Mouse (Mus musculus): ENCODE measurements at regions not wholly inside any gene's neighbourhood (a gene's known extent, or its start where the extent isn't known, plus 50 kb on each side); places are given as distances from the start of the nearest gene placed in this dataset.

GRCm38 (mm10) chr2:92754505-92755280 is 155.2 kb downstream of the Chst1 start:
- no peak for TF ChIP-seq CTCF (IDR thresholded peaks at IDR 0.05; ENCODE audit: insufficient read depth, low read length)
- no peak for TF ChIP-seq POLR2A (IDR thresholded peaks at IDR 0.05; ENCODE audit: borderline replicate concordance, extremely low read depth, low read depth, low read length)
- 75% methylated on average over 10 of the region's 10 CpGs for WGBS

DNA sequence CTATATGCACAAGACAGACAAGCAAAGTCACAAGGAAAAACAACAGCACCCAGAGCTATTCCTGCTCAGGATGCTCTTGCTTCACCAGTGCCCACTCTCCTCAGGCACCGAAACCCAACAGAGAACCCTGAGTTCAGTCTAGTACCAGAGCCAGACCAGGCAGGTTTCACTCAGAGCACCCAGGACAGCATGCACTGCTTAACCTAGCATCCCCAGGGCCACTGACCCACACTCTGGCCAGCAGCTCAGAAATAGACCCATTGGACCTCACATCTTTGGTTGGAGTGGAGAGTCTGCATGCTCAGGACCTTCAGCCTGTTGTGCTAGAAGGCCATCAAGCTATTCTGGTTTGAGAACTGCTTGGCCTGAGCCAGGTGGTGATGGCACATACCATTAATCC is 157.0 kb downstream of the Chst1 start:
- peaks cover under 1% of the 10 kb centered on the region; the same call in 1 of the 2 replicates for H3K4me1 ChIP-seq (ENCODE audit: control insufficient read depth, insufficient read depth, low read length)
- no peak for DNase-seq
- WGBS, result 96% methylated on average over 1 of the region's 1 CpGs
- no peak overlapping the region for H3K4me3 ChIP-seq (replicated peaks; ENCODE audit: extremely low read depth, low read depth, low read length)
- TF ChIP-seq CTCF (IDR thresholded peaks at IDR 0.05; ENCODE audit: insufficient read depth, low read length), result no peak
- no peak for TF ChIP-seq POLR2A (IDR thresholded peaks at IDR 0.05; ENCODE audit: borderline replicate concordance, extremely low read depth, low read depth, low read length)

More at GRCm38 (mm10) chr2:92754505-92755280, 155.2 kb downstream of the Chst1 start:
- no peak overlapping the region for H3K4me3 ChIP-seq (replicated peaks; ENCODE audit: extremely low read depth, low read depth, low read length)
- peaks cover 12% of the 10 kb centered on the region for H3K4me1 ChIP-seq (ENCODE audit: control insufficient read depth, insufficient read depth, low read length)
- DNase-seq, result no peak

- TF ChIP-seq CTCF (IDR thresholded peaks at IDR 0.05; ENCODE audit: insufficient read depth, low read length) (no peak), POLR2A (IDR thresholded peaks at IDR 0.05; ENCODE audit: borderline replicate concordance, extremely low read depth, low read depth, low read length) (no peak)
- H3K4me1 ChIP-seq (ENCODE audit: control insufficient read depth, insufficient read depth, low read length), result no peaks in the 10 kb centered on the region
- no peak for DNase-seq
- 47% methylated on average over 3 of the region's 3 CpGs for WGBS
- no peak overlapping the region for H3K4me3 ChIP-seq (replicated peaks; ENCODE audit: extremely low read depth, low read depth, low read length)
Observed at GRCm38 (mm10) chr2:92758775-92759174, 156.1 kb upstream of the Syt13 start.

GRCm38 (mm10) chr2:92763881-92764635 is 150.8 kb upstream of the Syt13 start:
- Histone ChIP-seq H3K4me1 (ENCODE audit: control insufficient read depth, insufficient read depth, low read length) (no peaks in the 10 kb centered on the region), H3K4me3 (replicated peaks; ENCODE audit: extremely low read depth, low read depth, low read length) (no peak overlapping the region)
- no peak for DNase-seq
- no peak for TF ChIP-seq POLR2A (IDR thresholded peaks at IDR 0.05; ENCODE audit: borderline replicate concordance, extremely low read depth, low read depth, low read length)
- no peak for TF ChIP-seq CTCF (IDR thresholded peaks at IDR 0.05; ENCODE audit: insufficient read depth, low read length)
- 93% methylated on average over 1 of the region's 1 CpGs for WGBS

DNA sequence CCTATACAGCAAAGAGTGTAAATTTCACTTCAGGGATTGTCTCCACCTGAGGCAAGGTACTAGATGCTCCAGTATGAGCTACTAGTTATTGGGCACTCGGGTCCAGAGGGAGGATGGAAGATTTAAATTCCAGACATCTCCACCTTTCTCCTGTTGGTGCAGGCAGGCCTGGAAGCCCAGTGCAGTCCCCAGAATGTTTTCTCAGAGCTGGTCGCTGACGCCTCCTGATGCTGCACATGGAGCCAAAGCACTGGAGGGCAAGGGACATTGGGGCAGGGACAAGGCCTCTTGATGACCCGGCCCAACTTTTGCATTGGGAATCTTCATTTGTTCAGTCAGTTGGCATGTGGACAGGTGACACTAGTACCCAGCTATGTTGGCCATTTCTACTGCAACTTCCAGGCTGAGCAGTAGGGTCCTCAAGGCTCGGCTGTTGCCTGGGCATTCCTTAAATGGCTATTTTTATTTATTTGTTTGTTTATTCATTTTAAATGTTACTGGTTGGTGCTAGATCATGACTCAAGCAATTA is 147.4 kb upstream of the Syt13 start:
- no peak for TF ChIP-seq CTCF (IDR thresholded peaks at IDR 0.05; ENCODE audit: insufficient read depth, low read length)
- TF ChIP-seq POLR2A (IDR thresholded peaks at IDR 0.05; ENCODE audit: borderline replicate concordance, extremely low read depth, low read depth, low read length), result no peak
- DNase-seq, result no peak
- WGBS, result 83% methylated on average over 5 of the region's 5 CpGs
- no peaks in the 10 kb centered on the region for H3K4me1 ChIP-seq (ENCODE audit: control insufficient read depth, insufficient read depth, low read length)
- H3K4me3 ChIP-seq (replicated peaks; ENCODE audit: extremely low read depth, low read depth, low read length), result no peak overlapping the region

GRCm38 (mm10) chr2:92768088-92768487 is 146.8 kb upstream of the Syt13 start:
- Histone ChIP-seq H3K4me3 (replicated peaks; ENCODE audit: extremely low read depth, low read depth, low read length) (no peak overlapping the region), H3K4me1 (ENCODE audit: control insufficient read depth, insufficient read depth, low read length) (no peaks in the 10 kb centered on the region)
- 46% methylated on average over 2 of the region's 2 CpGs for WGBS
- TF ChIP-seq POLR2A (IDR thresholded peaks at IDR 0.05; ENCODE audit: borderline replicate concordance, extremely low read depth, low read depth, low read length), result no peak
- no peak for DNase-seq

DNA sequence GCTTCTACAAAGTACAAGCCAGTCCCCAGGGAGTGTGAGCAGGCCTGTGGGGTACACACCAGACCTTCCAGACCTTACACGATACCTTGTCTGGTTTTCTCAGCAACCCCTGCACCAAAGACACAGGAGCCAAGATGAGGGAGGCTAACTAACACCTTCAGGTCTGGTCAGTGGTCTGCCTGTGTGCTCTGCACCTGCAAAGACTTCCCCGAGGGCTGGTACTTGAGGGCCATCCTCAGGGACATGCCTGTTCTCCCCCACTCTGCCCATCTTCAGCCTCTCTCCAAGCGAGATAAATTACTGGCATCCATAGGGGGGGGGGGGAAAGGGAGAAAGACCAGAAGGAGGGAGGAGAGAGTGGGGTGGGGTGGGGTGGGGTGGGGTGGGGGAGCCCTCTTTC is 145.8 kb upstream of the Syt13 start:
- Histone ChIP-seq H3K4me3 (replicated peaks; ENCODE audit: extremely low read depth, low read depth, low read length) (no peak overlapping the region), H3K4me1 (ENCODE audit: control insufficient read depth, insufficient read depth, low read length) (no peaks in the 10 kb centered on the region)
- 65% methylated on average over 3 of the region's 3 CpGs for WGBS
- no peak for TF ChIP-seq CTCF (IDR thresholded peaks at IDR 0.05; ENCODE audit: insufficient read depth, low read length)
- TF ChIP-seq POLR2A (IDR thresholded peaks at IDR 0.05; ENCODE audit: borderline replicate concordance, extremely low read depth, low read depth, low read length), result no peak
- no peak for DNase-seq

GRCm38 (mm10) chr2:92770098-92770497 is 144.8 kb upstream of the Syt13 start:
- DNase-seq, result no peak
- no peak for TF ChIP-seq POLR2A (IDR thresholded peaks at IDR 0.05; ENCODE audit: borderline replicate concordance, extremely low read depth, low read depth, low read length)
- no peak for TF ChIP-seq CTCF (IDR thresholded peaks at IDR 0.05; ENCODE audit: insufficient read depth, low read length)
- Histone ChIP-seq H3K4me3 (replicated peaks; ENCODE audit: extremely low read depth, low read depth, low read length) (no peak overlapping the region), H3K4me1 (ENCODE audit: control insufficient read depth, insufficient read depth, low read length) (no peaks in the 10 kb centered on the region)
- 79% methylated on average over 5 of the region's 5 CpGs for WGBS

DNA sequence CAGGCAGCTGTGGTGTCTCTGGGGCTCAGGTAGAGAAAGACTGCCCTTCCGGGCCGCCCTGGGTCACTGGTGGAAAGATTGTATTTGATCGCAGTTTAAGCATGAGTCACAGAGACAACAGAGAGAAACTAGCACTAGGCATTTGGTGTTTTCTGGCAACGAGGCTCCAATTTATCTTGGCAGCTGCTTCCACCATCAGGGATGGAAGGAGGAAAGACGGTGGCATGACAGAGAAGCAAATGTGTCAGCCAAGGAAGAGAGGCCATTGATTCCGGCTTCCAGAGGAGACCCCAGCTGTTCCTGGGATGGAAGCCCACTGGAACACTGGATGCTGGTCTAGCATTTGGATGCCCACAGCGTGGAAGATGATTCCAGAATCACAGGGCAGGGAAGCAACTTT is 142.3 kb upstream of the Syt13 start:
- 54% methylated on average over 7 of the region's 7 CpGs for WGBS
- Histone ChIP-seq H3K4me3 (replicated peaks; ENCODE audit: extremely low read depth, low read depth, low read length) (no peak overlapping the region), H3K4me1 (ENCODE audit: control insufficient read depth, insufficient read depth, low read length) (no peaks in the 10 kb centered on the region)
- DNase-seq, result no peak
- TF ChIP-seq CTCF (IDR thresholded peaks at IDR 0.05; ENCODE audit: insufficient read depth, low read length), result no peak
- no peak for TF ChIP-seq POLR2A (IDR thresholded peaks at IDR 0.05; ENCODE audit: borderline replicate concordance, extremely low read depth, low read depth, low read length)

Data from lung, adult 2 months (tissue).